Mouse (Mus musculus): ENCODE data around the gene Usp34.

- no peak for TF ChIP-seq CTCF (IDR thresholded peaks at IDR 0.05; ENCODE audit: extremely low read depth, insufficient read depth, insufficient read length, insufficient replicate concordance)
- TF ChIP-seq POLR2A (IDR thresholded peaks at IDR 0.05; ENCODE audit: low read depth, low read length): no peak
These were observed 191.9 kb downstream of the Usp34 start for GRCm38 (mm10) chr11:23498609-23499008.
